Mouse (Mus musculus) spleen, postnatal 14 days (tissue): ENCODE data around the gene Maml3.

ENCODE experiments used
- DNase-seq, 2 experiments: peaks; one replicate each; pipeline ENCODE4 v3.0.0; 2021 to 2022; ENCODE audit warnings: low spot score in 2 of 2

Gene Maml3

DNA sequence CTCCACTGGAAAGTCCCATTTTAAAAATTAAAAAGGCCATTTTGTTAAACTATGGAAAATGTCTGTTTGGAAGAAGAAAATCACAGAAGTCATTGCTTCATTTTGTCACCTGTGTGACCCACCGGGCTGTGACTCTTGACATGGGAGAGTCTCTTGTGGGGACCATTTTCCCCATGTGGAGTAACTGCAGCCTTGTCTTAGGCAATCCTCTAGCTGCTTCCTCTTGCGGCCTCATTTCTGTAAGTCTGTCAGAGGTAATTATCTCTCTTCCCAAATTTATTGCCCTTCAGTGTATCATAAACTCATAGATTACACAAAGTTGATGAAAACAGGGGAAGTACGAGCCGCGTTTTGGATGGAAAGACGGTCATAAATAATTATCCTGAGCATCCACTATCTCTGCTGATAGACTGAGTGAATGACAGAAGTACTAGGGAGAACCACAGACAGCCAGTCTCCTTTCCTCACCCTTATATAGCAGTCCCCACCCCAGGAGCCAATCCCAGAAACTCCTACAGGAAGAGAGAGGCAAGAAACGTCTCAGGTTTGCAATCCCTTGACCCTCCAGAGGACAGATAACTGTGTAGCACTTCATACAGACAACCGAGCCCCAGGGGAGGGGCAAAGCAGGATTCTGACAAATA lies 14.5 kb downstream of the Maml3 start:
- no peak for DNase-seq

GRCm38 (mm10) chr3:52088458-52089341 lies 16.2 kb downstream of the Maml3 start:
- DNase-seq: peak; percentile 66 to 75

GRCm38 (mm10) chr3:52087636-52088280 lies 17.1 kb downstream of the Maml3 start:
- DNase-seq: no peak

- no peak for DNase-seq
Observed at GRCm38 (mm10) chr3:52078763-52079162, 26.1 kb downstream of the Maml3 start.

- DNase-seq: no peak
Observed at GRCm38 (mm10) chr3:52073959-52074358, 30.9 kb downstream of the Maml3 start.

DNA sequence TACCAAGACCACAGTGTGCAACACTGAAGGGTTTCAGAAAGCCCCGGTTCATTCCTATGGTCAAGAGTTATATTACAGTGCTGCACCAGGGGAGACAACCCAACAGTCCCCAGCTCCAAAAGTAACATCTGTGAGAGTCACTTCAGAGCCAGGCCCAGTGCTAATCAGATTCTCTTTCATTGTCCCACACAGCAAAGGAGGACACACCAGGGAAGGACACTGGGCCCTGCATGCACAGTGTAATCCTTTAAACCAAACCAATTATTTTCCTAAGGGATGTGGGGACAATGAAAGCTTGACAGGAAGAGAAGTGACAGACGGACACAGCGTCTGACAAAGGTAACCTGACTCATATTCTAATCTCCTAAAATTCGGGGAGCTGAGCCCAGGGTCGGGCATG lies 32.9 kb downstream of the Maml3 start:
- DNase-seq: no peak

GRCm38 (mm10) chr3:52070163-52070478 lies 34.8 kb downstream of the Maml3 start:
- DNase-seq: no peak

GRCm38 (mm10) chr3:52069304-52070162 lies 35.3 kb downstream of the Maml3 start:
- peak; percentile 38 to 59 for DNase-seq

DNA sequence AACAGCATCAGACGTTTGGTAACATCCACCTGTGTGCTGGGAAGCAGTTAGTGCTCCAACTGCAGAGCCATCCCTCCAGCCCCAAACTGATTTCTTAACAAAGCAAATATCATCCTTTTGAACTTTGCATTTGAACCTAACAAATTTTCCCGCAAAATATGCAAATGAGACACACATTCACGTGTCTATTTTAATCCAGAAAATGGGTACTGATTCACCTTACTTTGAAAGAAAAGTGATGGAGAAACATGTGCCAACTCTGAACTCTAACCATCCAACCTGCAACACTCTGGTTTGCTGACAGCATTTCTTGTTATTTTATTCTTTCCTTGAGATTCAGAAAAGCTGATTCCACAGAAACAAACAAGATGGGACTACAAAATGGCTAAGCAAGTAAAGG lies 36.0 kb downstream of the Maml3 start:
- DNase-seq: no peak

DNA sequence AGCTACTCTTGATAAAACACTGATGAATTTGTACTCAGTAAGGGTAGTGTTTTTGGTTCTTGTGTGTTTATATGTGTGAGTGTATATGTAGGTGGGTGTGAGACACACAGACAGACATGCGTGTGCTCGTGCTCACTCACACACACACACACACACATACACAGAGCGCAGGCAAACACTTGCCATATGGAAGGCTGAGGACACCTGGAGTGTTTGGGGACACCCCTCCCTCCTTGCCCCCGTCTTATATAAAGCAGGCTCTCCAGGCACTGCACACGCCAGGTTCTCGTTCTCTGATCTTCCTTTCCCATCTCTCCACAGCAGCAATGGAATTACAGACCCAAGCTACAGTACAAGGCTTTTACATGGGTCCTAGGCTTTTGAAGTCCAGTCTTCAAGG lies 37.7 kb downstream of the Maml3 start:
- no peak for DNase-seq

GRCm38 (mm10) chr3:52066142-52066541 lies 38.7 kb downstream of the Maml3 start:
- DNase-seq: no peak

- DNase-seq: no peak
Observed at GRCm38 (mm10) chr3:52063261-52063655, 41.6 kb downstream of the Maml3 start.

- no peak for DNase-seq
Observed at GRCm38 (mm10) chr3:52062389-52063260, 42.3 kb downstream of the Maml3 start.

DNA sequence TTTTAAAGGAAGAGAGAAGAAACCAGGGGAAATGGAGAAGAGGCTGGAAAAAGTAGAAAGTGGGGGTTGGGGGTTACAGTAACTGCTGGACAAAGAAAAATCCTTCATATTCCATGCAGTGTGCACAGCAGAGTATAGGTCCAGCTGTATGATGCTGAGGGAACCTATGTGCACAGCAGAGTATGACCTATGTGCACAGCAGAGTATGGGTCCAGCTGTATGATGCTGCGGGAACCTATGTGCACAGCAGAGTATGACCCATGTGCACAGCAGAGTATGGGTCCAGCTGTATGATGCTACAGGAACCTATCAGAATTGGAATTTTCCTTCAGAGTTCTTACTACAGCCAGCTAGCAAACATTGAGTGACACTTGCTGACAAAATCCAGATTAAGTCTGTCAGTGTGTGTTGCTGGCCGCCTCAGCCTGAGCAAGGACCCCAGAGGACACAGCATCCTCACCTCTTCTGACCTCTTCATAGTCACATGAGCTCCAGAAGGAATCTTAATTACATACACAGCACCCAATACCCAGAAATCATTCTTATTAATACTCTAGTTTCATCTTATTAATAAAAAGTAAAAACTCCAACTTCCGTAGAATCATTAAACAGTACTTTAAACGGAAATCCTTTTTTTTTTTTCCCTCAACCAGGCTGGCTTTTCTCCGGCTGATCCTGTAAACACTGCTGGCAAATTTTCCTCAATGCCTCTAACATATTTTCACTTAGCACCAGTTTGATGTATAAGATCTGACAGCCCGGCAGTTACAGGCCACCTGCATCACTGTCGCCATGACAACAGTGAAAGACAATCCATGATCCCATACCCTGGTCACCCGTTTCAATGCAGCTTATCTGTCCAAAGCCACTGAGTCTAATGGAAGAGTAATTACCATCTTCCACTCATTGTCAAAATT lies 43.1 kb downstream of the Maml3 start:
- no peak for DNase-seq

DNA sequence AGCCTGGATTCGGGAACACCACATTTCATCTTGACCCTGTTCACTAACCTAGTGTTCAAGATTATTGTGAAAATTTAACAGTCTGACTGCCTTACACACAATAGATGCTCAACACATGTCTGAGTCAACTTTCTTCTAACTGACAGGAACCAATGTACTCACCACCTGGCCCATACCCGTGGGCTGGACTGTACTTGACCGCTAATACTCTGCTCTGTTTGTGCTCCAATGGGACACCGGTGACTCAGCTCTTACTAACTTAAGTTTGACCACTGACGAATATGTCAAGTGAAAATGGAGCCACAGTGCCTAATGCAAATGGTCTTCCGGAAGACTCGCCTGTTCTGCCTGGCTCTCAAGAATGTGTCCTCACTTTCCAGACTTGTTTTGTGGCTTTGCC lies 44.0 kb downstream of the Maml3 start:
- no peak for DNase-seq

DNA sequence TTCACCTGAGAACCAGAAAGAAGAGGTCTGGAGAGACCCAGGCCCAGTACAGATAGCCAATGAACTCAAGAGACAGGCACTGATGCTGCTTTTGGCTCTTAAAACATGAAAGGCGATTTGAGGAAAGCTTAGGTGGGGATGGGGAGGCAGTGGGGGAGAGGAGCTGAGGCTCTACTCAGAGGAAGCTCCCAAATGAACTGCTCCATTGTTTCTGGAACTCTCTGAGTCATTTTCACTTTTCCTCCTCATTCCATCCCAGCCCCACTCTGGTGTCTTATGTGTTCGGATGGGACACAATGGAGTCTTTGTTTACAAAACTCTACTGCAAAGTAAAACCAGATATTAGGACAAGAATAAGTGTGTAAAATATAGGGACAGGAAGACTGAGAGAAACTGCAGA lies 53.1 kb downstream of the Maml3 start:
- DNase-seq: no peak

- no peak for DNase-seq
Observed at GRCm38 (mm10) chr3:52048082-52048481, 56.8 kb downstream of the Maml3 start.

GRCm38 (mm10) chr3:52047537-52047936 lies 57.3 kb downstream of the Maml3 start:
- DNase-seq: no peak

DNA sequence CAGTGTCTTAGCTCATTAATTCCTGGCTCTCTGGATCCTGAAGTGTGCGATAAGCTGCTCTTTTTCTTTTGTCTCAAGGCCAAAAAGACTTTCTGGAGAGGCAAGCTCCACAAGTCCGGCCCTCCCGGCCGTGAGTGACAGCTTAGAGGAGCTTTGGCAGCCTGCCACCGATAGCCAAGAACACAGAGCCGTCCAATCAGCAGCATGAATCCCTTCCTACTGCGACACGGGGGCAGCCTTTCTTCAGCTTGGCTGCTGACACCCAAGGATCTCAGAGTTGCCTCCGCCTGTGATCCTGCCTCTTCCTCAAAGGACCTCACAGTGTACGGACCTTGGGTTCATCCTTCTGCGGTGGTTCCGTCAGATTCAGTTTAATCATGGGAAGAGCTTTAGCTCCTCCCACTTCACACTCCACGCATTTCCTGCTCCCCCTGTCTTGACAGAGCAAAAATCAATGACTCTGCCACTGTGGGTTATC lies 57.9 kb downstream of the Maml3 start:
- DNase-seq: peak; percentile 40 to 69
